Mouse (Mus musculus) CH12.LX (cell line): ENCODE data around the gene Cmc2. TPM values are rescaled to one million over a fixed set of nuclear protein-coding genes. Genes with fewer than 3 reads are reported as not detected.

ENCODE experiments used
- DNase-seq: peaks from one replicate; pipeline ENCODE4 v3.0.0-alpha.2; 2013; ENCODE audit errors: extremely low read depth
- H3K27ac ChIP-seq: 2 replicates; pipeline ENCODE4 v1.5.1; 2012; ENCODE audit warnings: low read depth, mild to moderate bottlenecking, control low read depth, moderate library complexity; ENCODE audit not compliant: insufficient read depth
- H3K27me3 ChIP-seq: replicated peaks from 2 replicates; pipeline ENCODE3; 2012; ENCODE audit warnings: inconsistent platforms
- H3K36me3 ChIP-seq, 2 experiments: replicated peaks in 1 of 2; 2 replicates each; pipeline versions ENCODE3 to v1.6.1; 2012; ENCODE audit warnings: inconsistent platforms in 1 of 2, low read length in 1 of 2, mild to moderate bottlenecking in 1 of 2, mixed read lengths in 1 of 2, moderate library complexity in 1 of 2; ENCODE audit not compliant: control insufficient read depth in 1 of 2, insufficient read depth in 1 of 2
- H3K4me1 ChIP-seq, 2 experiments: 2 replicates each; pipeline ENCODE4 v1.6.1; 2012; ENCODE audit warnings: inconsistent platforms in 1 of 2, moderate library complexity in 1 of 2; ENCODE audit not compliant: insufficient read depth in 2 of 2, control insufficient read depth in 1 of 2
- H3K4me2 ChIP-seq: 2 replicates; pipeline ENCODE4 v1.6.1; 2012; ENCODE audit warnings: low read depth, mild to moderate bottlenecking, control low read depth; ENCODE audit not compliant: poor library complexity, insufficient read depth, severe bottlenecking
- H3K4me3 ChIP-seq, 3 experiments: fragments of 150-350 bp in 1 of 3; sonication (generic) in 1 of 3; replicated peaks in 1 of 3; 2 replicates each; pipeline versions ENCODE3 to v1.5.1; 2011 to 2012; ENCODE audit warnings: low read depth in 2 of 3, low read length in 2 of 3, mild to moderate bottlenecking in 2 of 3, moderate library complexity in 2 of 3, control low read depth in 1 of 3, improper control_type of control experiment in 1 of 3, inconsistent platforms in 1 of 3, mixed read lengths in 1 of 3; ENCODE audit not compliant: poor library complexity in 1 of 3
- H3K79me2 ChIP-seq: replicated peaks from 2 replicates; pipeline ENCODE4 v1.6.1; 2012; ENCODE audit warnings: mild to moderate bottlenecking, moderate library complexity; ENCODE audit not compliant: control insufficient read depth, poor library complexity, insufficient read depth, severe bottlenecking; ENCODE audit errors: extremely low read depth
- H3K9ac ChIP-seq: 2 replicates; pipeline ENCODE4 v1.6.1; 2012; ENCODE audit warnings: low read depth, mild to moderate bottlenecking, control low read depth, moderate library complexity; ENCODE audit not compliant: insufficient read depth
- H3K9me3 ChIP-seq: replicated peaks from 2 replicates; pipeline ENCODE3; 2012; ENCODE audit warnings: low read length, inconsistent platforms, mixed read lengths
- CHD1 ChIP-seq: IDR thresholded peaks from 2 replicates; pipeline ENCODE4 v1.6.1; 2012; ENCODE audit warnings: low read depth, low read length, improper control_type of control experiment, inconsistent platforms
- CTCF ChIP-seq, 2 experiments: IDR thresholded peaks in 1 of 2; conservative IDR thresholded peaks in 1 of 2; 2 replicates each; pipeline ENCODE4 v1.5.1; 2011 to 2012; ENCODE audit warnings: low read depth in 2 of 2, low read length in 2 of 2, improper control_type of control experiment in 1 of 2, inconsistent platforms in 1 of 2, mild to moderate bottlenecking in 1 of 2, moderate library complexity in 1 of 2
- ELF1 ChIP-seq: IDR thresholded peaks from 2 replicates; pipeline ENCODE4 v1.6.1; 2014; ENCODE audit warnings: low read depth, mild to moderate bottlenecking, inconsistent platforms, low read length, improper control_type of control experiment
- EP300 ChIP-seq: IDR thresholded peaks from 2 replicates; pipeline ENCODE4 v1.6.1; 2011; ENCODE audit warnings: low read length, improper control_type of control experiment
- GABPA ChIP-seq: IDR thresholded peaks from 2 replicates; pipeline ENCODE4 v1.6.1; 2012; ENCODE audit warnings: low read depth, low read length, improper control_type of control experiment, inconsistent platforms; ENCODE audit not compliant: insufficient replicate concordance
- IRF4 ChIP-seq: IDR thresholded peaks from 2 replicates; pipeline ENCODE4 v1.6.1; 2014; ENCODE audit warnings: low read depth, mild to moderate bottlenecking, inconsistent platforms, low read length, improper control_type of control experiment
- MXI1 ChIP-seq: IDR thresholded peaks from 2 replicates; pipeline ENCODE4 v1.6.1; 2011; ENCODE audit warnings: mild to moderate bottlenecking, low read depth, low read length, improper control_type of control experiment
- RAD21 ChIP-seq: IDR thresholded peaks from 2 replicates; pipeline ENCODE4 v1.6.1; 2011; ENCODE audit warnings: low read depth, mild to moderate bottlenecking, low read length, improper control_type of control experiment, moderate library complexity
- RCOR1 ChIP-seq: conservative IDR thresholded peaks from 2 replicates; pipeline ENCODE4 v1.6.1; 2012; ENCODE audit warnings: low read depth, mild to moderate bottlenecking, inconsistent platforms, low read length, improper control_type of control experiment
- SIN3A ChIP-seq: IDR thresholded peaks from 2 replicates; pipeline ENCODE4 v1.6.1; 2012; ENCODE audit warnings: low read length, improper control_type of control experiment, inconsistent platforms
- SMC3 ChIP-seq: IDR thresholded peaks from 2 replicates; pipeline ENCODE4 v1.6.1; 2011; ENCODE audit warnings: low read depth, low read length, improper control_type of control experiment
- USF1 ChIP-seq: IDR thresholded peaks from 2 replicates; pipeline ENCODE4 v1.6.1; 2014; ENCODE audit warnings: low read depth, mild to moderate bottlenecking, inconsistent platforms, low read length, improper control_type of control experiment
- ZC3H11A ChIP-seq: IDR thresholded peaks from 2 replicates; pipeline ENCODE4 v1.6.1; 2012; ENCODE audit warnings: low read depth, mild to moderate bottlenecking, inconsistent platforms, low read length, improper control_type of control experiment
- ZKSCAN1 ChIP-seq: IDR thresholded peaks from 2 replicates; pipeline ENCODE4 v1.6.1; 2012; ENCODE audit warnings: low read depth, inconsistent platforms, low read length, improper control_type of control experiment, borderline replicate concordance
- dilution Hi-C: fragments of 300-500 bp; cut with MboI; formaldehyde crosslinking; loops from 2 replicates; pipeline ENCODE4 v1.14.3; 2020; ENCODE audit warnings: low sequenced_read_pairs; ENCODE audit not compliant: extremely low pct_unique_long_range_greater_than_20kb, extremely low pct_ligation_motif_present
- in situ Hi-C: fragments of 300-500 bp; cut with MboI; formaldehyde crosslinking; loops from 3 replicates; pipeline ENCODE4 v1.14.3; 2019; ENCODE audit warnings: low sequenced_read_pairs, low pct_ligation_motif_present, low pct_unique_long_range_greater_than_20kb, mixed read lengths
- polyA plus RNA-seq: library from polyadenylated mRNA; unstranded; fragments of >175 nt; gene quantifications from 2 replicates; pipeline ENCODE4 v1.2.1, GENCODE M21; 2012; ENCODE audit warnings: low read depth; ENCODE audit not compliant: insufficient read length
- total RNA-seq, 2 experiments: library from RNA; depleted of rRNA; stranded (reverse); fragments of 300-350 nt in 1 of 2; fragments of >200 nt in 1 of 2; gene quantifications; 2 replicates each; pipeline ENCODE4 v1.2.3; 2012 to 2014

Gene Cmc2
- total and polyA plus RNA-seq, 3 experiments, result 29.1 to 55.1 (median 39.4) TPM

GRCm38 (mm10) chr8:116868699-116869098 lies 52.6 kb downstream of the Cmc2 start:
- peaks cover 4 to 5% of the 10 kb centered on the region in 2 experiments; a peak in 2 of 4 replicates for H3K4me1 ChIP-seq
- no peaks in the 10 kb centered on the region for H3K36me3 ChIP-seq
- no peaks in the 10 kb centered on the region for H3K9me3 ChIP-seq
- no peak overlapping the region for H3K4me3 ChIP-seq
- in situ Hi-C loops (loop anchor here (25.0 kb wide), 1 partner anchor 381 kb away; no protein-coding TSS in a partner anchor), dilution Hi-C loops (no loop called here)
- H3K4me2 ChIP-seq, result no peak overlapping the region
- peaks cover 8% of the 10 kb centered on the region for H3K27me3 ChIP-seq
- no peak overlapping the region for H3K9ac ChIP-seq
- H3K27ac ChIP-seq, result no peak overlapping the region
- H3K79me2 ChIP-seq, result no peaks in the 10 kb centered on the region
- DNase-seq, result no peak
- peak; percentile 17 for TF ChIP-seq RAD21
- TF ChIP-seq RCOR1, result no peak
- peak; percentile 13 to 48; a peak in 2 of 4 replicates for TF ChIP-seq CTCF (conservative IDR thresholded peaks at IDR 0.05 in 1 of 2, IDR thresholded peaks at IDR 0.05 in 1 of 2; ENCODE audit: low read depth in 2 of 2, low read length in 2 of 2)

- dilution Hi-C loops, result no loop called here
- in situ Hi-C loops, result loop anchor here (25.0 kb wide), 1 partner anchor 380 kb away; no protein-coding TSS in a partner anchor
- H3K9ac ChIP-seq, result no peak overlapping the region
Observed at GRCm38 (mm10) chr8:116867321-116867720, 53.9 kb downstream of the Cmc2 start.

GRCm38 (mm10) chr8:116866118-116866903 lies 54.9 kb downstream of the Cmc2 start:
- peak; percentile 45 for DNase-seq
- TF ChIP-seq USF1 (no peak), CHD1 (no peak), SMC3 (peak; percentile 45), CTCF (conservative IDR thresholded peaks at IDR 0.05 in 1 of 2, IDR thresholded peaks at IDR 0.05 in 1 of 2; ENCODE audit: low read depth in 2 of 2, low read length in 2 of 2) (peak; percentile 76 to 85), RAD21 (peak; percentile 45)
- H3K27me3 ChIP-seq, result peaks cover 8% of the 10 kb centered on the region
- H3K4me1 ChIP-seq, result no peaks in the 10 kb centered on the region
- H3K79me2 ChIP-seq, result no peaks in the 10 kb centered on the region
- H3K4me2 ChIP-seq, result 0 out of 2 replicates have a peak overlapping the region, but pooled peaks have one; percentile 31
- no peaks in the 10 kb centered on the region for H3K36me3 ChIP-seq
- in situ Hi-C loops, result loop anchor here (25.0 kb wide), 1 partner anchor 379 kb away; no protein-coding TSS in a partner anchor
- no peak overlapping the region for H3K9ac ChIP-seq
- peaks cover 11% of the 10 kb centered on the region for H3K9me3 ChIP-seq
- H3K27ac ChIP-seq, result no peak overlapping the region
- no peak overlapping the region for H3K4me3 ChIP-seq
- dilution Hi-C loops, result no loop called here

More at GRCm38 (mm10) chr8:116867321-116867720, 53.9 kb downstream of the Cmc2 start:
- no peaks in the 10 kb centered on the region for H3K36me3 ChIP-seq
- H3K79me2 ChIP-seq, result no peaks in the 10 kb centered on the region
- DNase-seq, result no peak
- TF ChIP-seq ELF1, result no peak
- TF ChIP-seq ZKSCAN1, result no peak
- no peak for TF ChIP-seq CHD1
- TF ChIP-seq SMC3, result no peak
- TF ChIP-seq RAD21, result no peak
- TF ChIP-seq IRF4, result no peak
- no peak for TF ChIP-seq ZC3H11A
- no peak for TF ChIP-seq RCOR1
- TF ChIP-seq GABPA, result no peak
- TF ChIP-seq SIN3A, result no peak
- no peak for TF ChIP-seq EP300
- TF ChIP-seq MXI1, result no peak
- H3K9me3 ChIP-seq, result peaks cover 4% of the 10 kb centered on the region
- no peak overlapping the region for H3K4me2 ChIP-seq
- no peaks in the 10 kb centered on the region for H3K4me1 ChIP-seq
- H3K27ac ChIP-seq, result no peak overlapping the region
- no peak overlapping the region for H3K4me3 ChIP-seq
- peaks cover 5% of the 10 kb centered on the region for H3K27me3 ChIP-seq
